Mouse (Mus musculus): ENCODE measurements around the gene Atad3a.

The Atad3a gene

GRCm38 (mm10) chr4:155694111-155694481 is 66.8 kb downstream of the Atad3a start, which contains the start of gene Fndc10:
Fndc10 (plus strand) TSS chr4:155694342.
- peak; percentile 67 for DNase-seq (ENCODE audit: extremely low spot score, low spot score)

GRCm38 (mm10) chr4:155692421-155692820 is 68.5 kb downstream of the Atad3a start:
- no peak for DNase-seq (ENCODE audit: extremely low spot score, low spot score)
